Mouse (Mus musculus) skeletal muscle tissue, adult 2 months (tissue): ENCODE results near the gene Sh3glb2.

Source experiments
- DNase-seq: peaks from one replicate; pipeline ENCODE4 v3.0.0-alpha.2; 2012; ENCODE audit warnings: low read depth, low spot score

Gene Sh3glb2

DNA sequence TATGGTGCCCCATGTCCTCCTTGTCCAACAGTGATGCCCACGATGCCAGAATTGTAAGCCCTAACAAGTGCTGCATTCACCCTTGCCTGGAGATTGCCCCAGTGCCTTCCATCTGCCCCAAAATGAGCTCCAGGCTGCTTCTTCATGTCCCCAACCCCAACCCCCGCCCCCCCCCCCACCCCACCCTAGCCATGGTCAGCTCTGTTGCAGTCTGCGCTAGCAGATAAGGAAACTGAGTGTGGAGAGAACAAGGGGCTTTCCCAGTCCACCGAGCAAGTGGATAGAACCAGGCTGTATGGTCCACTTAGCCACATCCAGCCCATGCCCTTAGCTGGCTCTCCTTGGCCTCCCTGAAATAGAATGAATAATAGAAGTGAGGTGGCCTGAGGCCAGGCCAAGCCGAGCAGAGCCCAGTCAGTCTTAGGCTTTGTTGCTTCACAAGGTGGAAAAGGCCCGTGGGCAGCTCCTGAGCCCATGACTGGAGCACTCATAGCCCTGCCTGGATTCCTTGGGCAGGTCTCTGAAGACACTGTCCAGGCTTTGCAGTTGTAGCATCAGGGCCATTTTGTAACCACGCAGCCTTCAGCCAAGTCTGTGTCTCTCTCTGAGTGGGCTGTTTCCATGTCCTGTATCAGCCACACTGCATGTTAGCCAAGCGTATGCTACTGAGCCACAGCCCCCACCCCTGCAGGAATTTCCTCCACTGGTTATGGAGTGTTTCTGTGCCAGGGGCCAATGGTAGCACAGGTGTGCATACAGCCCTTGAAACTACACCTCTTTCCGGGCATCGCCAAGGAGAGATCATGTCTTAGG lies 21.6 kb upstream of the Sh3glb2 start:
- no peak for DNase-seq

DNA sequence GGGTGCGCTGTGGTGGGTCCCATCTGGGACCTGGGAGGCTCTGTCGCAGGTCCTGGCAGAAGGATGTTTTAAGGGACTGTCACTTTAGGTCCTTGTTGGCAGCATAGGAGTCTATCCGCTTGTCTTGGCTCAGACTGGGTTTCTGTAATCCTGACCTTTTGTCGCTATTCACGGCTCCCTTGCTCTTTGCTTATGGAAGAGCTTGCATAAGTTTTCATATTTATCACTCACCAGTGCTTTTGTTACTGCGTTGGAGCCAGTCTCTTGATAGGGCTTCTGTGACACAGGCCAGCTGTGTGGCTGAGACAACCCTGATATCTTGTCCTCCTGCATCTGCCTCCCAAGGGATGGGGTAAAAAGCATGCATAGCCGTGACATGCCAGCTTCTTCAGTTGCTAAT lies 20.2 kb upstream of the Sh3glb2 start:
- DNase-seq = no peak

DNA sequence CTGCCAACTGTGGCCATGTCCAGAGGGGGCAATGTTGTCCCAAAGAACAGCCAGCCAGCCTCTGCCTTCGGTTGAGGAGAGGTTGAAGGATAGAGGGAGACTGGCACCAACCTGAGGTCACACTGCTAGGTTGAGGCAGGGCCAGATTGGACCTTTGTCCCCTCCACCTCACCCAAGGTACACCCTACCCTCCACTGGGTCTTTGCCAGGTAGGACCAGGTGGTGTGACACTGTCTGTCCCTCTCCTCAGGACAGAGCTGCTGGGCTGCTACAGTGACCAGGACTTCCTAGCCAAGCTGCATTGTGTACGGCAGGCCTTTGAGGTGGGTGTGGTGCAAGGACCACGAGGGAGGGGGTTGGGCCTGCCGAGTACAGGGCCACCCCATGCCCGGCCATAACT lies 18.6 kb upstream of the Sh3glb2 start:
- DNase-seq = no peak

DNA sequence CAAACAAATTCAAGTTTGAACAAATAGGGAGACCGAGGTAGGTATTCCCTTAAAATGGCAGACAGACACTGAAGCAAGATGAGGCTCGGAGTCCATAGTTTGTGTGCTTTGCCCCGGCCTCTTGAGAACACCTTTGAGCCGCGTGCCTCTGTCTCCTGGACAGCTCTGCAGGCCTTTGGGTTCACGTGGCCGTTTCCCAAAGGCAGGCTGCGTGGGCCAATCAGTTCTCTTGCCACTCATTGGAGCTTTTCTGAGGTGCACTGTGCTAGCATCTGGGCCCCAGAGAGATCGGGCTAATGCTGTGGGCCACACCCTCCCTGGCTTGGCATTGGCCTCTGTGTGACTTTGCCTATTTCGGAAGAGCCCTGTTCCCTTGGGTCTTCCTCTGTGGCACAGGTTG lies 16.8 kb upstream of the Sh3glb2 start:
- DNase-seq = no peak

DNA sequence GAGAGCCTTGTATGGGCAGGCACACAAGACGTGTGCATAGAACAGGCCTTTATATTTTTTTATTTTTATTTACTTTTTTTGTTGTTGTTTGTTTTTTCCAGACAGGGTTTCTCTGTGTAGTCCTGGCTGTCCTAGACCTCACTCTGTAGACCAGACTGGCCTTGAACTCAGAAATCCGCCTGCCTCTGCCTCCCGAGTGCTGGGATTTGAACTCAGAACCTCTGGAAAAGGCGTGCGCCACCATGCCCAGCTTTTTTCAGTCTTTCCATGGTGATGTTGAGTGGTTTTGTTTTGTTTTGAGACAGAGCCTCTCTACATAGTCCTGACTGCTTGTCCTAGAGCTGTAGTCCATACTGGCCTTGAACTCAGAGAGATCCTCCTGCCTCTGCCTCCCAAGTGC lies 13.6 kb upstream of the Sh3glb2 start:
- no peak for DNase-seq

DNA sequence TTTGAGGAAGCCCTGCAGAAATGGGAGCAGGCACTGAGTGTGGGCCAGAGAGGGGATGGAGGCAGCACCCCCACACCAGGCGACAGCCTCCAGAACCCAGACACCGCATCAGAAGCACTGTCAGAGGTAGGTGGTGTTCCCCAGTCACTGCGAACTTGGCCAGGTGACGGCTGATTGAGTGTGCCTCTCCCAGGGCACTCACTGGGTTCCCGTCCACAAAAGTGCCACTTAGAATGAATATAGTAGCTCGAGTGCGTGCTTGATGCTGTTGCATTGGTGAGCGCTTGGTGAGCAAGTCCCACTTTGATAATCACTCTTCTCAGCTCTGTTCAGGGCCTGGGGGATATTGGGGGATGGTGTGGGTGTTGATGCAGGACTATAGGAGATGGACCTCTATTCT lies 12.4 kb upstream of the Sh3glb2 start:
- DNase-seq = no peak

DNA sequence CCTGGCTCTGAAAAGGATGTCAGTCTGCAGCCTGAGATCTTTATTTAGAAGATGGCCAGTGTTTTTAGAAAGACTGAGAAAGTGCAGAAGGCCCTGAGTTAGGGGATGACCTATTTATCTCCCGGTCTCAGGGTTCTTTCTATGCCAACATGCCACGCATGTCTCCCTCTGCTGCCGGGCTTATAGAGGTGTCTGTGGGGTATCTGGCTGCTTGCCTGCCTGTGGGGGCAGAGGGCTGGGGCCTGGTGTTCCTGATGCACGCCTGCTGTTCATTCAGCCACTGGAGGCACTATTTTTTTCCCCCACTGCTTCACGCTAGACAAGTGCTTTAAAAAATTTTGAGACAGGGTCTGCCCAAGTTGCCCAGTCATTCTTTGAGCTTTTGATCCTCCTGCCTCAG lies 7.1 kb upstream of the Sh3glb2 start:
- DNase-seq = no peak

DNA sequence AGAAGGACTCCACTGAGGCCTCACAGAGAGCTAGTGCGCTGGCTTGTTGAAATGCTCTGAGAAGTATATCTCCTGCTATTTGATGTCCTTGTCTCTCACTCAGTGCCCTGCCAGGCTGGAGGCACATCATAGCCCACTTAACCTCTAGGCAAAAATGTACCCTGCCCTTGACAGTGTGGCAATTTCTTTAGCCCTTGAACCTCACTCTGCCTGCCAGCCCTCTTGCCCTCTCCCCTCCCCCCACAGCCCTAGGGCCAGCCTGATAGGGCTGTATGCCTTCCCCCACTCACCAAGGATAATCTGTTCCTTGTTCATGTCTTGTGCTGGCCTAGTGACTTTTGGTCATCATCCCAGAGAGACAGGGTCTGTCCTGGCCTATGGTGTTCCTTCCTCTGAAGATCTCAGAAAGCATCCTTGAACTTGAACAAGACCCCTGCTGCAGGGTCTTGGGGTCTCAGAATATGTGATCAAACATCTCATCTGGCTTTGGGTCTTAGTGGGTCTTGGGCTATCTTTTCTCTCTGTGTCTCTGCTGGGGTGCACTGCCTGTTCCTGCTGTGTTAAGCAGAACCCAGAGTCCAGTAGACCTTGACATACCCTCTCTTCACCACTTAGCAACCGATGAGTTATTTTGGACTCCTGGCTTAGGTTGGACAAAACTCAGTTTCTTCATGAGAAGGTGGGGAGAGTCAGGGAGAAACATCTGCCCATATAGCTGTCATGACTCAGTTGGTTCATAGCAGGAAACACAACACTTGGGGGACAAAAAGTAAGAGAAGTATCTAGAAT lies 6.3 kb upstream of the Sh3glb2 start:
- no peak for DNase-seq

DNA sequence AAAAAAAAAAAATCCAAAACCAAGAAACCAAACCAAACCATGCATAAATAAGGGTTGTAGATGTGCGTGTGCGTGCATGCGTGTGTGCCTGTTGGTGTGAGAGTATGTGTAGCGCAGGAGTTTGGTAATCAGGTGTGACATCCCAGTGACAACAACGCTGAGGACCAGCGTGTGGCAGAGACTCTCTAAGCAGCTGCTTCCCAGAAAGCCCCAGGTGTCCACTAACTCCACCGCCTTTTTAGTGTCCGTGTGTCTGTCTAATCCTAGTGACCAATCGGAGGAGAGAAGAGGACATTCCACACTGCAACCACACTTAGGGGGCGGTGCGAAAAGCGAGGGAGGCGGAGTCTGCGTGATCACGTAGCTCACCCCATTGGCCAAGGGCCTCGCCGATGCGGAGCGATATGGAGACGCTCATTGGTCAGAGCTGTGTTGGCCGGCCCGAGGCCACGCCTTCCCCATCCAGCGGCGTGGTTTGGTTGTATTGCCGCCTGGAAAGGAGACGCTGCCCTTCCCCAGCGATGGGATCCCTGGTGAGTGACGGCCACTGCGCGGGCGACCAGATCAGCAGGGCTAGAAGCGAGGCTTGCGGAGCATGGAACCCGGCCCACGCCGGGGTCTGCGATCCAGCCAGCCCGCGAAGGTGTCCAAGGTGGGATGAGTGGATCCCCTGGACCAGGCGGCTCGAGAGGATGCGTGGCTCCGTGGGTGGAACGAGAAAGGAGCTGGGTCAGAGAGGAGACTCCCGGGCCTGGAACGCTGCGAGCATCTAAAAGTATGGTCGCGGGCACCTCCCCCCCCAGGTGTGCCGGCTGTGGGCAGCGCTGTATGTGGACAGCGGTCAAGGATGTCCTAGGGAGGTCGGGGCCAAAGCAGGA lies 4.9 kb upstream of the Sh3glb2 start, which contains the start of gene Miga2:
Gene Miga2 (plus strand): TSS at position 461 of the 878 bp plus-strand sequence.
- peak; percentile 98 for DNase-seq

DNA sequence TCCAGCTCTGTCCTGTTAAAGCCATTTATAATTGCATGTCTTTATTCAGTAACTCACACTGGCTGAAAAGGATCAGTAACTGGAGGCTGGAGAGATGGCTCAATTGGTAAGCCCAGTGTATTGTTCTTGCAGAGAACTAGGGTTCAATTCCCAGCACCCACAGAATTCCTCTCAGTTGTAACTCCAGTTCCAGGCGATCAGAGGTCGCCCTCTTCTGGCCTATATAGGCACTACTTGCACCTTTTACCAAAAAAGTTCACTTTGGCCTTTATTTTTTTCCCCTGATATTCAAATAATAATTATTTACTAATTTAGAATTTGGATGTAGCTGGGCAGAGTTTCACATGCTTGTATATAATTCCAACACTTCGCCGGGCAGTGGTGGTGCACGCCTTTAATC lies 3.7 kb upstream of the Sh3glb2 start:
- DNase-seq = no peak

DNA sequence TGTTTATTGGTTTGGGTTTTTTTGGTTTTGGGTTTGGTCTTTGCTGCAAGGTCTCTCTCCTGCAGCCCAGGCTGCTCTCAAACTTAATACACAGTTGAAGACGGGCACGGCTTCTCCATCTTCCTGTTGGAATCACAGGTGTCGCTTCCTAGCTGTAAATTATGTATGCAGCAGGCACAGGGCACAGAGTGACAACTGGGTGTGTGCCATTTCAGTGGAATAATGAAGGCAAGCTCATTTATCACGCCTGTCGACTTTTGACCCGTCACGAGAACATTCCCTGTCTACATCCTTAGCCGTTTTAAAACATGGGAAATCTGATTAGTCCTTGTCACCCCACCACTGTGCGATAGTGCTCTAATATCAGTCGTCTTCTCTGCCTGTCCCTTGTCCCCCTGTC lies 1.5 kb upstream of the Sh3glb2 start:
- no peak for DNase-seq

DNA sequence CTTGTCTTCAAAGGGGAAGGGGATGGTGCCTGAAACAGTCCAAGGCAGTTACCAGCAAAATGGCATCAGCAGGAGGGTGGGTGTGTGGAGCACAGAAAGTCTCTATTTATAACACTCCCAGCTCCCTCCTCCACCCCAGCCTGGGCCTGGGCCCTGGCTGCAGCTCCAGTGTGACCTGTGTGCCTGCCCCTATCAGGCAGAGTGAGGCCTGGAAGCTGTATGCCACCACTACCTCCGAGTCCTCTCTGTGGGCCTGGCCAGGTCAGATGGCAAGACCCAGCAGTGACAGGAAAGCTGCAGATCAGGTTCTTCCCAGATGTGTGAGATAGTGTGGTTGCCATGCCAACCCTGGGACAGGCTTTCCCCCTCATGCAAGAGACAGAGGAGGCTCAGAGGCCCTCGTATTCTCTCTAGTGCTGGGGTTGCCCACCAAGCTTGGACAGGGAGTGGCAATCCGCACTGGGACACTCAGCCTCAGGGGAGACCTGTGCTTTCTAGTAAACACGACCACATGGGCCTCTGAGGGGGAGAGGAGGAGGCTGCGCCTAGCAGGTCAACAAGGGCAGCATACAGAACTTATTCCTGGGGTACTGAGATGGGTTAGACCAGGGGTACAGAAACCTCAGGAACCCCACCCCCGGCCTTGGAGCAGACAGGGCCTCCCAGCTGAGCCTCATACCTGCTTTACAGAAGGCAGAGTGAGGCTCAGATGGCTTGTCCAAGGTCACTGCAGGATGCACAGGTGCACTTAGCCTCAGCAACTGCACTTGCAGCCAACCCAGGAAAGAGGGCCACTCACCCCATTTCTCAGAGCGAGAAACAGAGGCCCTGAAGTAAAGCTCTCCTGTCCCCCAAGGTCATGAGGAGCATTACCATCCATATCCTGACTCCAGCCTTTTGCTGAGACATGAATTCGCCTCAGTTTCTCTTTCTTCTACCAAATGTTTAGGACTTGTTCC lies 1.3 kb downstream of the Sh3glb2 start:
- no peak for DNase-seq

DNA sequence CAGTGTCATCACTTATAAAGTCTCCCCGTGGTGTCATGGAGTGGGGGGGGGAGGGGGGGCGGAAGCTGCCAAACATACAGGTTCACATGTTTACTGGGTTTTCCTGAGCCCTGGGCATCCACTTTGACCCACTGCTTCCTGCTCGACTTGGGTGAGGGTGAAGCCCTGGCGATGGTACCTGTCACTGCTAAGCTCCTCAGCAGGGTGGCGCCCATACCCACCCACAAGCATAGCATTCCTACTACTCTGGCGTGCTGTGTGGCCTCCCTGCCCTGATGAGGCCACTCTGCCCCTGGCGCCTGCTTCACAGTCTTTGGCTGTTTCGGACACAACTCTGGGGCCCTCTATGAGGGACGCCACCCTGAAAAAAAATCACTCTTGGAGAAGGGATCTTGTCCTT lies 2.2 kb downstream of the Sh3glb2 start:
- DNase-seq = no peak

DNA sequence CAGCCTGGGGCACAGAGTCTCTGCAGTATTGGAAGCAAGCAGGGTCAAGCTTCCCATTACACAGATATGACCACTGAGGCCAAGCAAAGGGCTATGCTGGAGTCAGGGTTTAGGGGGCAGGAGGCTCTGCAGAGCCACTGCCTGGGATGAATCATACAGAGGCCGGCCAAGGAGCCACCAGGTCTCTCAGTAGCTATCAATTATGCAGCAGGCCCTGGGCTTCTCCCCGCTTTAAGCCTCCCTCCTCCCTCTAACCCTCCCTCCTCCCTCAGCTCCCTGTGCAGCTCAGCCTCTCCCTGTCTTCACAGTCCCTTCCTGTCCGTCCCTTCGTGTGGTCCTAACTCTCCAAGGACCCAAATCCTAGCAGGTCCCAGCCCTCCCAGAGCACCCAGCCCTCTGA lies 2.9 kb downstream of the Sh3glb2 start:
- no peak for DNase-seq

DNA sequence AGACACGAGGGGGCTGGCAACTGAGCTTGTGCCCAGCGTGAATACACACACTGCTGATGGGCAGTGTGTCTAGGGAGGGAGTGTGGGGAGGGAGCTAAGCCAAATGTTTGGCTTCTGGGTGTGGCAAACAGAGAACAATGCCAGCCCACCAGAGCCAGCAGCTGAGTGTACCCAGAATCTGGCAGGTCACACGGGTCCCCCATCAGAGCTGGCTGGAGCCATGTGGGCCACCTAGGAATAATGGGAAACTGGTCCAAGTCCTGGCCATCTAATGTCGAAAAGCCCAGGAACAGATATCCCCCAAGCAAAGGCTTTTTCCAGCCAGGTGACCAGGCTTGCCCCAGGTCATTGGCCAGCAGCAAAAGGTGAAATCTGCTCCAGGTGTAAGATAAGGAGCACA lies 3.3 kb downstream of the Sh3glb2 start:
- no peak for DNase-seq

DNA sequence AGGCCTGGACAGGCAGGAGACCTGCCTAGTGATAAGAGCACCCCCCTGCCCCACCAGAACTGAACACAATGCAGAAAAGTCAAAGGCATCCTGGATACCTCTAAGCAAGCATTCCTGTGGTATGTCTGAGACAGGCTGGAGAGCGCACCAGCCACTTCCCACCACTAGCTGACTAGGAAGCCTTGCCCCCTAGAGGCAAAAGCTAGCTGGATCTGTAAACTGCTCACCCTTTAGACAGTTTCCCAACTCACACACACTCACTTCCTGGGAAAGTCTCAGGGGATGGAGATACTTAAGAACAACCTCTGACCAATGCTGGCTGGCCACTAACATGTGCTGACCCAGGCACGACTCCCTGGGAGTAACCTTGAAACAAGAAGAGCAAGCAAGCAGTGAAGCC lies 8.0 kb downstream of the Sh3glb2 start:
- peak; percentile 47 for DNase-seq

DNA sequence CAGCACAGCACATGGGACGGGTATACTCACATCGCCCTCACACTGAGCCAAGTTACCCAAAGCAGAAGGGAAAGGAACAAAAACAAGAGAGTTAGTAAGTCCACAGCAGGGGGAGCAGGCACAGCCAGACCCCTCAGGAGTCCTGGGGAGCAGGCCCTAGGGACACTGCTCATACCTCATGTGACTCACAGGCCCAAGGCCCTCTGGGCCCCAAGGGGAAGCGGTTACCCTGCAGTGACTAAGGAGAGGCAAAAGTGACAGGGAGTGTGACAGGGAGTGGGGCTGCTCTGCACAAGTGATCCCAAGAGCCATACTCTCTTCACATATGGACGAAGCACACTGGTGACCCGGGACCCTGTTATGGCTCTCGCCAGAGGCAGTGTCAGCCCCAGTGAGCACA lies 9.9 kb downstream of the Sh3glb2 start:
- DNase-seq = no peak

DNA sequence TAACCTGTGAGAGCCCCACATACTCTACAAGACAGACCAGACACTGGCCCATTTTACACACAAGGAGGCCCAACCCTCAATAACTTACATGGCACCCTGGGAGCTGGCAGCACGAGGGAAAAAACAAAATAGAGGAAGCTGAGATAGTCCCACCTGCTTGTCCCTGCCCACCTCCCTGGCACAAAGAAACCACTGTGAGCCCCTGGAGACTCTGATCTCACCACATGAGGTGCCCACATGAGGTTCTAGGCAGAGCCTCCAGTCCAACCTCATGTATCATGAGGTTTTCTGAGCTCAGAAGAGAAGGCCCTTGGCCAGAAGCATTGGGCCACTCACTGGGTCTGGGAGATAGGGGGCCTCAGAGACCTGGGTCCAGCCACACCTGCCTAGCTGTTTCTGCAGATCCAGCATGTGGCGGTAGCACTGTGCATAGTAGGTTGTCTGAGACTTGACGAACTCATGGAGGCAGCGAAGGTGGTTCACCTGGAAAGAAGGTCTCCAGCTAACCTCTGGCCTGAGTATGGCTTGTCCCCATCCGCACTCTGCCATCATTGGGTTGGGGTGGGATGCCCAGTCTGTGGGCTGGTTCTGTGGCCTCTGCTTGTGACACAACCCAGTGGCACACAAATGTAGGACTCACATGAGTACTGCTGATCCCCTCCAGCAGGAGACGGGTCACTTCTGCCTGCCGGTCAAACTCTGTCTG lies 13.0 kb downstream of the Sh3glb2 start:
- no peak for DNase-seq

DNA sequence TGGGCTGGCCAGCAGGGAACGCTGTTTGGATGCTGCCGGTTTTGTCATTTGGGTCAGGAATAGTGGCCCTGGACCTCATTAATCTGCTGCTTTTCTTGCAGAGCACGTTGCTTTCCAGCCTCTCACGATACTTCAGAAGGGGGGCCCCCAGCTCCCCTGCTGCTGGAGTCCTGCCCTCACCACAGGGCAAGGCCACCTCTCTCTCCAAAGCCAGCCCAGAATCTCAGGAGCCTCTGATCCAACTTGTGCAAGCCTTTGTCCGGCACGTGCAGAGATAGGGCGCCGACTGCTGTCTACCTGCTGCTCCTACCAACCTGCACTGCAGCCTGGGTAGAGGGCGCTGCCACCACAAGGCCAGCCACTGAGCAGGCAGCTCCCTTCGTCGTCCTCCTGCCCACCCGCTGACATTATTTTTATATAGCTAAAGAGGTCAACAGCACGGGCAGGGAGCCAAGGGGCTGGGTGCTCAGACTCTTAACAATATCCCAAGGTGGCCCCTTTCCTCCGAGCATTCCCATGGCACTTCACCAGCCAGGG lies 15.5 kb downstream of the Sh3glb2 start:
- DNase-seq = no peak

DNA sequence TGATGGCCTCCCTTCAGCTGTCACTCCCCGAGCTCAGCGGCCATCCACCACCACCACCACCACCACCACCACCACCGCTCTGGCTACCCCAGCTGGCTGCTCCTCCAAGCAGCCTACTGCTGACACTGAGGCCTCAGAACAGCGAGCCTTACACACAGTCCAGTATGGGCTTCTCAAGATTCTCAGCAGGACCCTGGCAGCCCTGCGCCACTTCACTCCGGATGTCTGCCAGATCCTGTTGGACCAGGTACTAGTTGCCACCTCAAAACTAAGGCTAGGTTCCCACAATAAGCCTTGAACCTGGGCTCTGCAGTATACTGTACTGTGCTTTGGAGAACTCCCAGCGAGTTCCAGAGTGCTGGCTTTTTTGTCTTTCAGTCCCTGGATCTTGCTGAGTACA lies 16.6 kb downstream of the Sh3glb2 start:
- no peak for DNase-seq
